Mouse (Mus musculus): ENCODE measurements around the gene Cnksr3. TPM values are rescaled to one million over a fixed set of nuclear protein-coding genes. Genes with fewer than 3 reads are reported as not detected.
A peak's percentile ranks its signal among the peaks of the same experiment; 100 is the strongest.

Gene Cnksr3
- polyA plus RNA-seq, 1 experiment from 2014 or later = 11.9 TPM

DNA sequence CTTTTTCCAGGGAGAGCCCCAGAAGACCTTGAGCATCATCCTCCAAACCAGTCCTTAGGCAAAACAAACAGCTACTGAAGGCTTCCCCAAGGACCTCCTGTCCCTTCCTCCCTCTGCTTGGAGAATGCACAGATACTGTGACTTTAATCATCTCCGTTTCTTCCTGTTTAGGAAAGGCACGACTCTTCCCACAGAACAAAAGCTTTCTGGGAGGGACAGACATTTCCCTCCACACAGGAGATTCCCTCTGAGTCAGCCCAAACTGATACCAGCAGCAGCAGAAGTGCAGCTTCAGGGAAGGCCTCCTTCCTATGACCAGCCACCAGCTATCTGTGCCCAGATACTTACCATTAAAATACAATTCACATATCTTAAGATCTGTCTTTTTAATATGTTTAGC, 37.6 kb downstream of the Cnksr3 start:
- Histone ChIP-seq H3K27ac (replicated peaks) (no peak overlapping the region), H3K4me1 (peaks cover 6% of the 10 kb centered on the region; the same call in 1 of the 2 replicates), H3K4me3 (replicated peaks) (no peak overlapping the region), H3K27me3 (no peaks in the 10 kb centered on the region), H3K9ac (no peak overlapping the region), H3K4me2 (replicated peaks) (no peak overlapping the region), H3K9me3 (replicated peaks) (no peaks in the 10 kb centered on the region), H3K36me3 (no peaks in the 10 kb centered on the region)
- ATAC-seq (ENCODE audit: insufficient number of reproducible peaks, low FRiP score, low TSS enrichment, low read depth) = no peak
- 19% methylated on average over 2 of the region's 2 CpGs for WGBS

DNA sequence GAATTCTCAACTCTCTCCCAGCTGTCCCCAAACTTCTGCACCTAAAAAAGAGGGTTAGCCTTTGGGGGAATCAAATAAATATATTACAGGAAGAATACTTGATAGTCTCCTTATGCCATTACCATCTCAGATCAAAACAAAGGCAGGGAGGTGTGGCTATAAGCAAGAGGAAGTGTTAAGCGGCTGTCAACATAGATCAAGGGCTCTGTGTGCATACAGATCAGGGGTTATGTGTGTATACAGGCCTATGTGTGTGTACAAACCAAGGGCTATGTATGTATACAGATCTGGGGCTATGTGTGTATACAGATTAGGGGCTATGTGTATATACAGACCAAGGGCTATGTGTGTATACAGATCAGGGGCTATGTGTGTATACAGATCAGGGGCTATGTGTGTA, 38.9 kb downstream of the Cnksr3 start:
- Histone ChIP-seq H3K9me3 (replicated peaks) (no peaks in the 10 kb centered on the region), H3K27me3 (no peaks in the 10 kb centered on the region), H3K9ac (no peak overlapping the region), H3K4me1 (peaks cover 6% of the 10 kb centered on the region; the same call in 1 of the 2 replicates), H3K36me3 (no peaks in the 10 kb centered on the region), H3K27ac (replicated peaks) (no peak overlapping the region), H3K4me2 (replicated peaks) (no peak overlapping the region), H3K4me3 (replicated peaks) (no peak overlapping the region)
- no peak for ATAC-seq (ENCODE audit: insufficient number of reproducible peaks, low FRiP score, low TSS enrichment, low read depth)
- 88% methylated on average over 1 of the region's 1 CpGs for WGBS

DNA sequence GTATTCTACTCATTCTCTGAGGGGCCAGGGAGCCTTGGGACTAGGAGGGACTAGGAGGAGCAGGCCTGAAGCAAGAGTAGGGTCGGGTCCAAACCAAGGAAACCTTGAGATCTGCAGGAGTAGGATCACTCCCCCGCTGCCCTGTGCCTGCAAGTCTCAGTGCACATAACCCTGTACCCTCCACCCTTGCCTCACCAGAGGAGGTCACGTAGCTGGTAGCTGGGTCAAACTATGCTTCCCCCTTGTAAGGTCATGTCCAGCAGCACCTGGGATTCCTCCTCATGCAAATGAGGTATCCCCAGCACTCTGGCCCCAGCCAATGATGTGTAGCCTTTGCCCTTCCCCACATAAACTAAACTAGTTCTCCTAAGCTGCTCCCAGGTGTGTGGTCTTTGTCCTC, 41.6 kb downstream of the Cnksr3 start:
- Histone ChIP-seq H3K4me3 (replicated peaks) (no peak overlapping the region), H3K9me3 (replicated peaks) (no peaks in the 10 kb centered on the region), H3K9ac (no peak overlapping the region), H3K27me3 (no peaks in the 10 kb centered on the region), H3K4me2 (replicated peaks) (no peak overlapping the region), H3K4me1 (no peaks in the 10 kb centered on the region), H3K36me3 (no peaks in the 10 kb centered on the region), H3K27ac (replicated peaks) (no peak overlapping the region)
- ATAC-seq (ENCODE audit: insufficient number of reproducible peaks, low FRiP score, low TSS enrichment, low read depth) = no peak
- WGBS = 96% methylated on average over 3 of the region's 3 CpGs

DNA sequence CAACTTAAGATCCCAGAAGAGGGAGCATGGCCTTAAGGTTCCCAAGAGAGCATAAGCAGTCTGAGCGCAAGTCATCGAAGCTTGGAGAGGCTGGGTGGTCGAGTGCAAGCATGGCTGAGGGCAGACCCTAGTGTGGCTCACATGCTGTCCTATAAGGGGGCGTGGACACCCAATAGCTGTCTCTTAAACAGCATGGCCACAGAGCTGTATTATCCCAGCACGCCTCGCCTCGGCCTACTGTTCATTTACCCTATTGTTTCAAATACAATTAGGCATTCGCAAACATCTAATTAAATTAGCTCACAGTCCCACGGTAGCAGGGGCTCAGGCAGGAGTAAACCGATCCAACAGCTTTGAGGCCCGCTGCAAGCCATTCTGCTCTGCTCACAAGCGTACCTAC, 49.0 kb downstream of the Cnksr3 start:
- Histone ChIP-seq H3K9me3 (replicated peaks) (no peaks in the 10 kb centered on the region), H3K9ac (no peak overlapping the region), H3K4me3 (replicated peaks) (no peak overlapping the region), H3K36me3 (no peaks in the 10 kb centered on the region), H3K4me2 (replicated peaks) (no peak overlapping the region), H3K4me1 (peaks cover 34% of the 10 kb centered on the region), H3K27me3 (no peaks in the 10 kb centered on the region), H3K27ac (replicated peaks) (no peak overlapping the region)
- 61% methylated on average over 12 of the region's 12 CpGs for WGBS
- ATAC-seq (ENCODE audit: insufficient number of reproducible peaks, low FRiP score, low TSS enrichment, low read depth) = 0 out of 2 replicates have a peak, but pooled peaks have one; percentile 8

DNA sequence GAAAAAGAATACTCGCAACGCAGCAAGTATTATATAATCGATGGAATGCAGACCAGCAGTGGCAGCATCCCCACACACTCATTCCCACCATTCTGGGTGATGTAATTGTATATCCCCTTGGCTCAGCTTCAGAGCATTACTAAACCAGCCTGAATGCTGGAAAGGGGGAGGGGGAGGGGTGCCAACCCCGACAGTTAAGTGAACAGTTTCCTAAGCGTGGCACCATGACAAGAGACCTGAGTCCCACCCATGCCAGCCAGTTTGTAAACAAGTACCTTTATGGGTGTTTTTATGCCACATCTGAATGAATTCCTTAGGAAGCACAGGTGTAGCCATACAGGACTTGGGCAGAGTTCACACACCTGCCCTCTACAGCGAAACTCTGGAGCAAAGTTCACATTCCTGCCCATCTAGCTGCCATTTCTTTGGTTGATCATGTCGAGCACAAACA, 53.0 kb downstream of the Cnksr3 start:
- WGBS = 18% methylated on average over 7 of the region's 7 CpGs
- H3K9ac ChIP-seq = no peak overlapping the region
- H3K4me2 ChIP-seq (replicated peaks) = peak overlapping the region; percentile 45

DNA sequence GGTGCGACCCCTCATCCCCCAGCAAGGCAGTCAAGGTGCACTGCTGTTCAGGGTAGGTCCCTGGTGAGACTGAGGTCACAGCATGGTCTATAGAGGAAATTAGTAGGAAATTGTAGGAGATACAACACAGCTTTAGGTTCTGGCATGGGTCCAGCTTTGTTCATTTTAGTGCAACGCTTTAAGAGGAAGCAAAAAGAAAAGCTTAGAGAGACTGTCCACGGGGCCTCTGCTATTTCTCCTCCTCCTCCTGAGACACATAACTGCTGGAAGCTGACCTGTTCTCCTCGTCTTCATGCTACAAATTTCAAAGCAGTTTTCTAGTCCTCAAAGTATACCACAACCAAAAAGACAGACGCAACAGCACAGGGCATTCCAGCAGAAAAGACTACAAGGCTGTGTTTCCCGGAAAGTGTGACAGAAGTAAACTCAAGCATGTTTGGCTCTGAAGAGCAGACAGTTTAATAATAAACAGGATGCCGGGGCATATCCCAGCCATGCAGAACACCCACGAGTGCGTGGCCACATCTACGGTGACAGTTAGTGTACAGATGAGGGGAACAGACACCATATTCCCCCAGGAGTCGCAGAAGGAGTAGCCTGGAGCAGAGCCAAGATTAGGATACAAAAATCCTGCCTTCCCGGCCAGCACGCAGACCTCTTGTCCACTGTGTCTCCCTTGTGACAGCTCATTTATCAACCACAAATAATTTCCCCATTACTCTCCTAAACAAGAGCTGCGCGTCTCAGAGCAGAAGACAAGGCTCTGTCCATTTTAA, 53.6 kb downstream of the Cnksr3 start:
- peak overlapping the region; percentile 45 for H3K4me2 ChIP-seq (replicated peaks)
- no peak overlapping the region for H3K9ac ChIP-seq
- H3K36me3 ChIP-seq = no peaks in the 10 kb centered on the region
- H3K27ac ChIP-seq (replicated peaks) = peak overlapping the region; percentile 85
- no peaks in the 10 kb centered on the region for H3K27me3 ChIP-seq
- ATAC-seq (ENCODE audit: insufficient number of reproducible peaks, low FRiP score, low TSS enrichment, low read depth) = peak; percentile 52
- peak overlapping the region; percentile 11; the same call in 1 of the 2 replicates for H3K4me3 ChIP-seq (replicated peaks)
- peaks cover 34% of the 10 kb centered on the region for H3K4me1 ChIP-seq
- no peaks in the 10 kb centered on the region for H3K9me3 ChIP-seq (replicated peaks)
- 11% methylated on average over 15 of the region's 15 CpGs for WGBS

More for the DNA sequence above, 53.0 kb downstream of the Cnksr3 start:
- ATAC-seq (ENCODE audit: insufficient number of reproducible peaks, low FRiP score, low TSS enrichment, low read depth) = peak; percentile 80
- Histone ChIP-seq H3K4me1 (peaks cover 34% of the 10 kb centered on the region), H3K36me3 (no peaks in the 10 kb centered on the region), H3K27ac (replicated peaks) (peak overlapping the region; percentile 85), H3K9me3 (replicated peaks) (no peaks in the 10 kb centered on the region), H3K27me3 (no peaks in the 10 kb centered on the region), H3K4me3 (replicated peaks) (peak overlapping the region; percentile 11; the same call in 1 of the 2 replicates)

DNA sequence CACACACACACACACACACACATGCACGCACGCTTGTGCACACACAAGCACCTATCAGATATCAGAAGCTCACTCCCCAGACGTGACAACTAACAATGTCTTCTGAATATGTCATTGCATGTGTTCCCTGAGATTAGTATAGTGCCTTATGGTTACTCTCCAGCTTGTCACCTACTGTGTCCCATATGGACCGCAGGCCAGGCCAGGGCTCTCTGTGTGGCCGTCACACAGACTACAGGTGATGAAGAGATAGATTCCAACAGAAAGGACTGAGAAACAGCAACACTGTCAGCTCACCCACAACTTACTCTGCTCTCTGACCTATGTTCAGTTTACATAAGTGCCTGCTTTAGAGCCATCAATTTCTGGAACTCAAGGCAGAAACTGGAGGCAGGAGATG, 57.2 kb downstream of the Cnksr3 start:
- Histone ChIP-seq H3K4me1 (peaks cover 18% of the 10 kb centered on the region), H3K4me3 (replicated peaks) (no peak overlapping the region), H3K4me2 (replicated peaks) (no peak overlapping the region), H3K27me3 (no peaks in the 10 kb centered on the region), H3K36me3 (0 out of 2 replicates have a peak, but pooled peaks cover 5% of the 10 kb centered on the region), H3K9ac (no peak overlapping the region), H3K9me3 (replicated peaks) (no peaks in the 10 kb centered on the region), H3K27ac (replicated peaks) (no peak overlapping the region)
- 91% methylated on average over 5 of the region's 5 CpGs for WGBS
- ATAC-seq (ENCODE audit: insufficient number of reproducible peaks, low FRiP score, low TSS enrichment, low read depth) = no peak

DNA sequence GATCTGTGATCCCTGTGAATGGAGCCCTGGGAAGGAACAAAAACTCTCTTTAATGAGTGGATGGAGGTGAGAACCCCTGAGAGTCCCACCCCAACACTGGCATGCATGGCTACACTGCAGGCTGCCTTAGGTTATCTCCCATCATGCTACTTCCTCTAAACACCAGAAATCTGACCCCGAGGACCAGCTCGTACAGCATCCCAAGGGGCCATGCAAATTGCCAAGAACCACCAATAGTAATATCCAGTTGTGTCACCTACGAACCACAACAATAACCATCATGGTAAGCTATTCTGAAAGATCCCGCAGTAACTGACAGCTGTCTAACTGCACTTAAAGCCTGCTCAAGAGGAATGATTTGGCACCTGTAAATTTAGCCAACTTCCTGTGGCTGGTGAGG, 59.1 kb downstream of the Cnksr3 start:
- Histone ChIP-seq H3K36me3 (0 out of 2 replicates have a peak, but pooled peaks cover 5% of the 10 kb centered on the region), H3K9me3 (replicated peaks) (no peaks in the 10 kb centered on the region)
- 73% methylated on average over 4 of the region's 4 CpGs for WGBS

DNA sequence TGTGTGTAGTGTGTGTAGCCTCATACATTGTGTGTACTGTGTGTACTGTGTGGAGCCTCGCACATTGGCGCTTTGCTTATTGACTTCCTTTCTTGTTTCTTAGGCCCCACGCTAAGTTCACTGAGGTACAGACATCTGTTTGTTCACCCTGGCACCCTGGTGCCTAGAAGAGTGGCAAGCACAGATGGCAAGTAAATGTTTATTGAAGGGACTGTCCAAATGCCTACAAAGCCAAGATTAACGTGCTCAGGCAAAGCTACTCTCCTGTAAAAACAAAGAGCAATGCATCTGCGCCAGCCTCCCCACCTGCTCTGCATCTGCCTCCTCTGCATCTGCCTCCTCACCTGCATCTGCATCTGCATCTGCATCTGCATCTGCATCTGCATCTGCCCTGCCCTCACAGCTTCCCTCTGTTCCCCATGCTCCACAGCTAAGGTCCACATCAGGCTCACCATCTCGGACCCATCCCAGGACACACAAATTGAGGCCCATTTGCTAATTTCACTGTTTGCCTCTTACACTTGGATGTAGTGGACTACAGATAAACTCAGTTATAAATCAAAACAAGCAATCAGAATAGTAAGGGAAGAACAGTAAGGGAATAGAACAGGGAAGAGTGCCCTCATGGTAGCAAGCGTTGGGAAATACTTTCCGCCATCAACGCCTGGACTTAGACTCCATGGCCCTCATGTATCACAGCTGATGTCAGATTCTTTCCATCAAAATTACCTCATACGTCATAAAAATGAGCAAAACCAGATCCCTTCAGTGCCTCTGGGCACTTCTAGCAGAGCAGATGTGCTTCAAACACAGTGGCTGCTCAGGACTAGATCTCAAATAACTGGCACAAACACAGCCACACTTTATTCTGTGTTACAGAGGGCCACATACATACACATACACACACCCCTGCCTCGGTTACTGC, 62.1 kb downstream of the Cnksr3 start:
- H3K9me3 ChIP-seq (replicated peaks) = no peaks in the 10 kb centered on the region
- H3K36me3 ChIP-seq = 0 out of 2 replicates have a peak, but pooled peaks cover 5% of the 10 kb centered on the region
- no peak overlapping the region for H3K4me3 ChIP-seq (replicated peaks)
- no peak overlapping the region for H3K27ac ChIP-seq (replicated peaks)
- no peaks in the 10 kb centered on the region for H3K4me1 ChIP-seq
- 80% methylated on average over 11 of the region's 11 CpGs for WGBS
- H3K27me3 ChIP-seq = no peaks in the 10 kb centered on the region
- ATAC-seq (ENCODE audit: insufficient number of reproducible peaks, low FRiP score, low TSS enrichment, low read depth) = no peak
- H3K9ac ChIP-seq = no peak overlapping the region
- no peak overlapping the region for H3K4me2 ChIP-seq (replicated peaks)

More for the DNA sequence above, 59.1 kb downstream of the Cnksr3 start:
- no peak for ATAC-seq (ENCODE audit: insufficient number of reproducible peaks, low FRiP score, low TSS enrichment, low read depth)
- Histone ChIP-seq H3K4me1 (no peaks in the 10 kb centered on the region), H3K27ac (replicated peaks) (no peak overlapping the region), H3K4me2 (replicated peaks) (no peak overlapping the region), H3K9ac (no peak overlapping the region), H3K27me3 (no peaks in the 10 kb centered on the region), H3K4me3 (replicated peaks) (no peak overlapping the region)

DNA sequence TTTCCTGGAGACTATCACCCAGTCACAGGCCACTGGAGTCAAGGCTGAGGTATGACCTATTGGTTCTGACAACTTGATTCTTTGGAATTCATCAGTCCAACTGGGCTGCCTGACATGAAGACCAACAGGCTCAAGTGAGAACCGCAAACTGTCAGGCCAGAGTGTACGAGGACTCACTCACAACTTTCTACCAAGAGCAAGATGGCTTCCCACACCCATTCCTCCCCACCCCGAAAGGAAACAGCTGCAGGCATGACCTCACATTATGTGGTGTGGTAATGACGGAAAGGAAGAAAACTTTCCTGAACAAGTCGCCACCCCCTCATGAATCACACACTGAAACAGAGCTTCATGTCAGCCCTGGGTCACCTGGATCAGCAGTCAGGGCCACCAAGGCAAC, 66.4 kb downstream of the Cnksr3 start:
- no peaks in the 10 kb centered on the region for H3K27me3 ChIP-seq
- no peaks in the 10 kb centered on the region for H3K9me3 ChIP-seq (replicated peaks)
- ATAC-seq (ENCODE audit: insufficient number of reproducible peaks, low FRiP score, low TSS enrichment, low read depth) = no peak
- H3K27ac ChIP-seq (replicated peaks) = no peak overlapping the region
- H3K36me3 ChIP-seq = peaks cover 5% of the 10 kb centered on the region; the same call in 1 of the 2 replicates
- H3K4me3 ChIP-seq (replicated peaks) = no peak overlapping the region
- no peak overlapping the region for H3K9ac ChIP-seq
- WGBS = 78% methylated on average over 5 of the region's 5 CpGs
- no peak overlapping the region for H3K4me2 ChIP-seq (replicated peaks)
- no peaks in the 10 kb centered on the region for H3K4me1 ChIP-seq

Data from embryonic facial prominence, embryonic 15.5 days (tissue).